8 mouse cellular contexts compared by ENCODE assay signal in genomic region chr14:79330944-79331561, GRCm38 (mm10). TPM values are rescaled to one million over a fixed set of nuclear protein-coding genes. Genes with fewer than 3 reads are reported as not detected.
DNase-seq lines count a peak whose midpoint lies in the region; ATAC-seq and TF ChIP-seq lines count a peak whose summit lies in the region.

No protein-coding gene starts in this region.

- no peak overlapping the region for H3K9ac ChIP-seq in kidney, embryonic 14.5 days (ENCODE audit: low read depth, low read length)
- H3K9ac ChIP-seq in embryonic facial prominence, embryonic 15.5 days: no peak overlapping the region
- no peak overlapping the region for H3K9ac ChIP-seq in intestine, postnatal 0 days (ENCODE audit: low read depth, low read length)

- no peak overlapping the region; the same call in 1 of the 2 replicates for H3K4me3 ChIP-seq in kidney, embryonic 14.5 days (ENCODE audit: low read length)
- 0 out of 2 replicates have a peak overlapping the region, but pooled peaks have one; percentile 8 for H3K4me3 ChIP-seq in embryonic facial prominence, embryonic 15.5 days (replicated peaks)
- H3K4me3 ChIP-seq in intestine, postnatal 0 days (ENCODE audit: low read depth, low read length): no peak overlapping the region

- H3K9me3 ChIP-seq in kidney, embryonic 14.5 days (ENCODE audit: control insufficient read depth, low read length): no peaks in the 10 kb centered on the region
- H3K9me3 ChIP-seq in embryonic facial prominence, embryonic 15.5 days (replicated peaks): no peaks in the 10 kb centered on the region
- H3K9me3 ChIP-seq in intestine, postnatal 0 days (ENCODE audit: control insufficient read depth): no peaks in the 10 kb centered on the region

- H3K4me1 ChIP-seq in kidney, embryonic 14.5 days (ENCODE audit: control insufficient read depth, insufficient read depth, low read length): peaks cover 5% of the 10 kb centered on the region; the same call in 1 of the 2 replicates
- H3K4me1 ChIP-seq in embryonic facial prominence, embryonic 15.5 days: 0 out of 2 replicates have a peak, but pooled peaks cover 8% of the 10 kb centered on the region
- H3K4me1 ChIP-seq in intestine, postnatal 0 days (replicated peaks; ENCODE audit: control insufficient read depth, insufficient read depth, low read length): no peaks in the 10 kb centered on the region

- H3K4me2 ChIP-seq in kidney, embryonic 14.5 days (replicated peaks; ENCODE audit: low read depth, low read length): no peak overlapping the region; the same call in 1 of the 2 replicates
- peak overlapping the region; percentile 34 for H3K4me2 ChIP-seq in embryonic facial prominence, embryonic 15.5 days (replicated peaks)
- peak overlapping the region; percentile 33 for H3K4me2 ChIP-seq in intestine, postnatal 0 days (replicated peaks; ENCODE audit: low read depth)

- ATAC-seq in kidney, embryonic 14.5 days (ENCODE audit: low FRiP score, low TSS enrichment): peak; percentile 67; the same call in 1 of the 2 replicates
- no peak for ATAC-seq in embryonic facial prominence, embryonic 15.5 days (ENCODE audit: insufficient number of reproducible peaks, low FRiP score, low TSS enrichment, low read depth)
- no peak; the same call in 1 of the 2 replicates for ATAC-seq in intestine, postnatal 0 days
- ATAC-seq in neutrophil, adult 5-6 weeks (ENCODE audit: extremely low read depth, insufficient number of reproducible peaks, low FRiP score, poor library complexity, severe bottlenecking): peak; percentile 49; the same call in 1 of the 2 replicates

- H3K27ac ChIP-seq in kidney, embryonic 14.5 days (ENCODE audit: low read depth, low read length): no peak overlapping the region
- no peak overlapping the region for H3K27ac ChIP-seq in embryonic facial prominence, embryonic 15.5 days (replicated peaks)
- no peak overlapping the region for H3K27ac ChIP-seq in intestine, postnatal 0 days (ENCODE audit: low read depth, low read length)

- peaks cover 22% of the 10 kb centered on the region for H3K36me3 ChIP-seq in kidney, embryonic 14.5 days (ENCODE audit: control insufficient read depth, insufficient read depth, low read length)
- peaks cover 9% of the 10 kb centered on the region for H3K36me3 ChIP-seq in embryonic facial prominence, embryonic 15.5 days
- H3K36me3 ChIP-seq in intestine, postnatal 0 days (ENCODE audit: control insufficient read depth, insufficient read depth): peaks cover 8% of the 10 kb centered on the region

- TF ChIP-seq CTCF in intestine, postnatal 0 days (IDR thresholded peaks at IDR 0.05; ENCODE audit: low read depth): no peak

- 56% methylated on average over 16 of the region's 16 CpGs for WGBS in kidney, embryonic 14.5 days
- 48% methylated on average over 16 of the region's 16 CpGs for WGBS in embryonic facial prominence, embryonic 15.5 days
- 55% methylated on average over 16 of the region's 16 CpGs for WGBS in intestine, postnatal 0 days

- no peak for DNase-seq in kidney, adult 18-20 months
- no peak for DNase-seq in adrenal gland, adult 18-20 months (ENCODE audit: low spot score in 2 of 2)
- DNase-seq in yolk sac, embryonic 10.5 days (ENCODE audit: low spot score): no peak
- no peak for DNase-seq in gastrocnemius, postnatal 10 days

- H3K27me3 ChIP-seq in kidney, embryonic 14.5 days (ENCODE audit: control insufficient read depth, insufficient read depth, low read length): no peaks in the 10 kb centered on the region
- H3K27me3 ChIP-seq in embryonic facial prominence, embryonic 15.5 days: no peaks in the 10 kb centered on the region
- H3K27me3 ChIP-seq in intestine, postnatal 0 days (replicated peaks; ENCODE audit: control insufficient read depth, insufficient read depth, low read length): no peaks in the 10 kb centered on the region

RNA-seq across cellular contexts. Expression of gene Rgcc, which starts 29.6 kb away (rescaled TPM):
- 22.7 and 26.0 TPM in 2 replicates for polyA plus RNA-seq in kidney, embryonic 14.5 days (2014; fragmentation: Nextera tagmentation; extraction: Ambion mirVana)
- polyA plus RNA-seq in embryonic facial prominence, embryonic 15.5 days (2015; fragmentation: Nextera tagmentation; extraction: Ambion mirVana): 56.0 and 63.9 TPM in 2 replicates
- 42.5 and 54.8 TPM in 2 replicates for polyA plus RNA-seq in intestine, postnatal 0 days (2015; fragmentation: Nextera tagmentation; extraction: Ambion mirVana)
- total RNA-seq in neutrophil, adult 5-6 weeks (2017): 20.3 and 20.8 TPM in 2 replicates
- total RNA-seq in adrenal gland, adult 18-20 months (2021): 100 to 1,000 TPM; 152 to 273 TPM
- 10 to 100 TPM; 23.7 to 27.0 TPM for total RNA-seq in gastrocnemius, postnatal 10 days (2021)

RNA-seq across cellular contexts. Expression of gene Naa16, which starts 59.5 kb away (rescaled TPM):
- 38.5 and 45.9 TPM in 2 replicates for polyA plus RNA-seq in kidney, embryonic 14.5 days (2014; fragmentation: Nextera tagmentation; extraction: Ambion mirVana)
- polyA plus RNA-seq in embryonic facial prominence, embryonic 15.5 days (2015; fragmentation: Nextera tagmentation; extraction: Ambion mirVana): 36.2 and 39.4 TPM in 2 replicates
- 16.7 and 16.8 TPM in 2 replicates for polyA plus RNA-seq in intestine, postnatal 0 days (2015; fragmentation: Nextera tagmentation; extraction: Ambion mirVana)
- 34.7 and 51.9 TPM in 2 replicates for total RNA-seq in neutrophil, adult 5-6 weeks (2017)
- 10 to 100 TPM; 22.7 to 25.1 TPM for total RNA-seq in adrenal gland, adult 18-20 months (2021)
- 10 to 100 TPM; 15.5 to 21.0 TPM for total RNA-seq in gastrocnemius, postnatal 10 days (2021)

Comparison
In these comparisons a context has a peak if more than half of its experiments do, and no peak if none do; other contexts are left out.
1. ATAC-seq: peak in kidney, embryonic 14.5 days (single experiment) and neutrophil, adult 5-6 weeks (single experiment); none in embryonic facial prominence, embryonic 15.5 days (single experiment) and intestine, postnatal 0 days (single experiment).